Mouse (Mus musculus): ENCODE measurements around the gene Immp2l. TPM values are rescaled to one million over a fixed set of nuclear protein-coding genes. Genes with fewer than 3 reads are reported as not detected.
"Not testable (repeated sequence)": the region's sequence is repeated elsewhere in the genome, so short reads cannot be mapped to it uniquely, and the experiment has no call there.

Immp2l gene
- polyA plus RNA-seq, 1 experiment from 2014 or later = 13.7 TPM

- H3K4me3 ChIP-seq = no peak overlapping the region
- H3K27ac ChIP-seq = no peak overlapping the region
- H3K4me1 ChIP-seq = no peaks in the 10 kb centered on the region
- ATAC-seq (ENCODE audit: insufficient number of reproducible peaks, low FRiP score, low TSS enrichment, low read depth) = no peak
- H3K9ac ChIP-seq = no peak overlapping the region
- no peaks in the 10 kb centered on the region for H3K36me3 ChIP-seq
- H3K27me3 ChIP-seq = no peaks in the 10 kb centered on the region
- no peak overlapping the region for H3K4me2 ChIP-seq
- H3K9me3 ChIP-seq = no peaks in the 10 kb centered on the region
- 75% methylated on average over 3 of the region's 3 CpGs for WGBS
Observed at GRCm38 (mm10) chr12:41773961-41774360, 750.1 kb downstream of the Immp2l start.

GRCm38 (mm10) chr12:41774623-41775323, 750.9 kb downstream of the Immp2l start:
- Histone ChIP-seq H3K4me2 (no peak overlapping the region), H3K27ac (no peak overlapping the region), H3K36me3 (no peaks in the 10 kb centered on the region), H3K4me3 (no peak overlapping the region), H3K9me3 (no peaks in the 10 kb centered on the region), H3K9ac (no peak overlapping the region), H3K4me1 (no peaks in the 10 kb centered on the region), H3K27me3 (no peaks in the 10 kb centered on the region)
- no peak for ATAC-seq (ENCODE audit: insufficient number of reproducible peaks, low FRiP score, low TSS enrichment, low read depth)
- 92% methylated on average over 5 of the region's 5 CpGs for WGBS

- H3K9ac ChIP-seq; H3K4me1 ChIP-seq; H3K4me2 ChIP-seq; H3K27ac ChIP-seq; H3K4me3 ChIP-seq; ATAC-seq (ENCODE audit: insufficient number of reproducible peaks, low FRiP score, low TSS enrichment, low read depth); H3K36me3 ChIP-seq; H3K27me3 ChIP-seq; H3K9me3 ChIP-seq: not testable (repeated sequence)
- WGBS = no CpG with 5 or more reads among the region's 4 CpGs
Observed at GRCm38 (mm10) chr12:41777762-41778161, 753.9 kb downstream of the Immp2l start.

- not testable (repeated sequence) for ATAC-seq (ENCODE audit: insufficient number of reproducible peaks, low FRiP score, low TSS enrichment, low read depth); H3K4me3 ChIP-seq; H3K4me1 ChIP-seq; H3K27ac ChIP-seq; H3K9ac ChIP-seq; H3K36me3 ChIP-seq; H3K4me2 ChIP-seq; H3K27me3 ChIP-seq; H3K9me3 ChIP-seq
- 75% methylated on average over 1 of the region's 1 CpGs for WGBS
Observed at GRCm38 (mm10) chr12:41793681-41794080, 769.8 kb downstream of the Immp2l start.

GRCm38 (mm10) chr12:41829517-41829916, 805.6 kb downstream of the Immp2l start:
- no peaks in the 10 kb centered on the region for H3K4me1 ChIP-seq
- 78% methylated on average over 6 of the region's 6 CpGs for WGBS
- no peak overlapping the region for H3K9ac ChIP-seq
- no peaks in the 10 kb centered on the region for H3K9me3 ChIP-seq
- H3K27me3 ChIP-seq = no peaks in the 10 kb centered on the region
- no peak for ATAC-seq (ENCODE audit: insufficient number of reproducible peaks, low FRiP score, low TSS enrichment, low read depth)
- H3K4me2 ChIP-seq = no peak overlapping the region
- no peaks in the 10 kb centered on the region for H3K36me3 ChIP-seq
- H3K4me3 ChIP-seq = no peak overlapping the region
- no peak overlapping the region for H3K27ac ChIP-seq

- no peaks in the 10 kb centered on the region for H3K36me3 ChIP-seq
- no peak for ATAC-seq (ENCODE audit: insufficient number of reproducible peaks, low FRiP score, low TSS enrichment, low read depth)
- no peaks in the 10 kb centered on the region for H3K4me1 ChIP-seq
- H3K27me3 ChIP-seq = no peaks in the 10 kb centered on the region
- WGBS = 50% methylated on average over 7 of the region's 7 CpGs
- H3K4me3 ChIP-seq = no peak overlapping the region
- no peak overlapping the region for H3K9ac ChIP-seq
- H3K27ac ChIP-seq = no peak overlapping the region
- H3K9me3 ChIP-seq = no peaks in the 10 kb centered on the region
- H3K4me2 ChIP-seq = no peak overlapping the region
Observed at GRCm38 (mm10) chr12:41831731-41832130, 807.8 kb downstream of the Immp2l start.

- Histone ChIP-seq H3K9ac (no peak overlapping the region), H3K27ac (no peak overlapping the region), H3K9me3 (no peaks in the 10 kb centered on the region), H3K4me1 (no peaks in the 10 kb centered on the region), H3K4me2 (no peak overlapping the region), H3K36me3 (no peaks in the 10 kb centered on the region), H3K27me3 (no peaks in the 10 kb centered on the region), H3K4me3 (no peak overlapping the region)
- ATAC-seq (ENCODE audit: insufficient number of reproducible peaks, low FRiP score, low TSS enrichment, low read depth) = no peak
- 80% methylated on average over 2 of the region's 2 CpGs for WGBS
Observed at GRCm38 (mm10) chr12:41834646-41835045, 810.8 kb downstream of the Immp2l start.

GRCm38 (mm10) chr12:41838334-41838847, 814.5 kb downstream of the Immp2l start:
- H3K9ac ChIP-seq = no peak overlapping the region
- no peak overlapping the region for H3K27ac ChIP-seq
- no peak overlapping the region for H3K4me3 ChIP-seq
- 52% methylated on average over 6 of the region's 6 CpGs for WGBS
- no peak for ATAC-seq (ENCODE audit: insufficient number of reproducible peaks, low FRiP score, low TSS enrichment, low read depth)
- H3K4me2 ChIP-seq = no peak overlapping the region
- H3K27me3 ChIP-seq = no peaks in the 10 kb centered on the region
- H3K4me1 ChIP-seq = no peaks in the 10 kb centered on the region
- H3K36me3 ChIP-seq = no peaks in the 10 kb centered on the region
- no peaks in the 10 kb centered on the region for H3K9me3 ChIP-seq

- Histone ChIP-seq H3K36me3 (no peaks in the 10 kb centered on the region), H3K27ac (no peak overlapping the region), H3K27me3 (no peaks in the 10 kb centered on the region), H3K4me2 (no peak overlapping the region), H3K9me3 (no peaks in the 10 kb centered on the region), H3K9ac (no peak overlapping the region), H3K4me1 (no peaks in the 10 kb centered on the region), H3K4me3 (no peak overlapping the region)
- no peak for ATAC-seq (ENCODE audit: insufficient number of reproducible peaks, low FRiP score, low TSS enrichment, low read depth)
- WGBS = 91% methylated on average over 2 of the region's 2 CpGs
Observed at GRCm38 (mm10) chr12:41839241-41839640, 815.4 kb downstream of the Immp2l start.

GRCm38 (mm10) chr12:41842694-41843329, 818.9 kb downstream of the Immp2l start:
- H3K9me3 ChIP-seq = no peaks in the 10 kb centered on the region
- 64% methylated on average over 6 of the region's 6 CpGs for WGBS
- no peaks in the 10 kb centered on the region for H3K4me1 ChIP-seq
- no peak for ATAC-seq (ENCODE audit: insufficient number of reproducible peaks, low FRiP score, low TSS enrichment, low read depth)
- no peak overlapping the region for H3K4me3 ChIP-seq
- H3K9ac ChIP-seq = no peak overlapping the region
- H3K36me3 ChIP-seq = no peaks in the 10 kb centered on the region
- H3K27me3 ChIP-seq = no peaks in the 10 kb centered on the region
- no peak overlapping the region for H3K27ac ChIP-seq
- H3K4me2 ChIP-seq = no peak overlapping the region

GRCm38 (mm10) chr12:41851896-41852470, 828.1 kb downstream of the Immp2l start:
- Histone ChIP-seq H3K4me2 (no peak overlapping the region), H3K36me3 (no peaks in the 10 kb centered on the region), H3K4me3 (no peak overlapping the region), H3K27ac (no peak overlapping the region), H3K27me3 (no peaks in the 10 kb centered on the region), H3K9me3 (no peaks in the 10 kb centered on the region), H3K9ac (no peak overlapping the region), H3K4me1 (no peaks in the 10 kb centered on the region)
- no peak for ATAC-seq (ENCODE audit: insufficient number of reproducible peaks, low FRiP score, low TSS enrichment, low read depth)
- whole genome bisulfite sequencing = 80% methylated on average over 7 of the region's 7 CpGs

GRCm38 (mm10) chr12:41859652-41860051, 835.8 kb downstream of the Immp2l start:
- not testable (repeated sequence) for H3K36me3 ChIP-seq; H3K4me3 ChIP-seq; H3K9me3 ChIP-seq; H3K27me3 ChIP-seq; H3K27ac ChIP-seq; H3K9ac ChIP-seq; H3K4me1 ChIP-seq; H3K4me2 ChIP-seq; ATAC-seq (ENCODE audit: insufficient number of reproducible peaks, low FRiP score, low TSS enrichment, low read depth)
- WGBS = 55% methylated on average over 5 of the region's 5 CpGs
